Mouse (Mus musculus): ENCODE measurements at regions not wholly inside any gene's neighbourhood (a gene's known extent, or its start where the extent isn't known, plus 50 kb on each side); places are given as distances from the start of the nearest gene placed in this dataset.

DNA sequence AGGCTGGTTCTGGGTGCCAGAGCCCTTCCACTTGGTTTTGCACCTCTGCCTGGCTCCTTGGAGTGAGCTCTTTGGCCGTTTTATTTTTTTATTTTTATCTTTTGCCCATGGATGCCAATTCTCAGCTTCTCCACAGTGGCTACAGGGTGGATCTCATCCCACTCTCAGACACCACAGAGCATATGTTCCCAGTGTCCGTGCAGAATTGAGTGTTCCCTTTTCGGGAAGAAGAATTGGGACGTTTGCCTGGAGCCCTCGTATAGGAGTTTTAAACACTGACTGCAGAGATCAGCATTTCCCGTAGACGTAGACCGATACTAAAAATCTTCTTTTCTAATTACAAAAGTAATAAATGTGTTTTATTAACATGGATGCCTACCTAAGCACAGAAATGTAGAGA lies 53.1 kb upstream of the Exoc6 start:
- ATAC-seq (ENCODE audit: extremely low read depth, insufficient number of reproducible peaks, low FRiP score, poor library complexity, severe bottlenecking) (no peak), DNase-seq (ENCODE audit: low spot score) (no peak)
- Histone ChIP-seq H3K36me3 (replicated peaks) (no peaks in the 10 kb centered on the region), H3K4me3 (ENCODE audit: low read depth, low read length) (no peak overlapping the region), H3K27me3 (ENCODE audit: insufficient read depth, low read length) (peaks cover under 1% of the 10 kb centered on the region; the same call in 1 of the 2 replicates), H3K4me1 (ENCODE audit: insufficient read depth, low read depth, low read length) (peaks cover 41% of the 10 kb centered on the region), H3K9me3 (replicated peaks) (peaks cover 3% of the 10 kb centered on the region)
- TF ChIP-seq POLR2AphosphoS5 (IDR thresholded peaks at IDR 0.05; ENCODE audit: insufficient replicate concordance, low read depth, low read length) = no peak
- no peak for TF ChIP-seq GATA2 (IDR thresholded peaks at IDR 0.05; ENCODE audit: borderline replicate concordance, low read depth, low read length)
- no peak for TF ChIP-seq CTCF (IDR thresholded peaks at IDR 0.05; ENCODE audit: low read depth, low read length)
- no peak for TF ChIP-seq TAL1 (conservative IDR thresholded peaks at IDR 0.05; ENCODE audit: low read depth, low read length)
- no peak for TF ChIP-seq GATA1 (IDR thresholded peaks at IDR 0.05; ENCODE audit: borderline replicate concordance, low read length)

DNA sequence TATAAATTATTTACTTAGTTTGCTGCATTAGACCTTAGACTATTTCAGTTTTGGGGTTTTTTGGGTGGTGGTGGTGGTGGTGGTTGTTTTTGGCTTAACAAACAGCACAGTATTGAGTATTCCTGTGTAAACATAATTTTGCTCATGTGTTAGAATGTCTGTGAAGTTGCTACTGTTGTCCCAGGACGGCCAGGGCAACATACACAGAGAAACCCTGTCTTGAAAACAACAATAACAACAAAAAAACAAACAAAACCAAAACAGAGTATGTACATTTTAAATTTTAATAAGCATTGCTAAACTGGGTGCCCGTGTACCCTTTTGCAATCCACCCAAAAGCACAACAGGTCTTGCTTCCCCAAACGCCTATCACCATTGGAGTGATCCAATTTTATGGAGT lies 51.8 kb upstream of the Exoc6 start:
- no peak for TF ChIP-seq POLR2AphosphoS5 (IDR thresholded peaks at IDR 0.05; ENCODE audit: insufficient replicate concordance, low read depth, low read length)
- TF ChIP-seq TAL1 (conservative IDR thresholded peaks at IDR 0.05; ENCODE audit: low read depth, low read length) = no peak
- no peak for TF ChIP-seq GATA2 (IDR thresholded peaks at IDR 0.05; ENCODE audit: borderline replicate concordance, low read depth, low read length)
- no peak for TF ChIP-seq GATA1 (IDR thresholded peaks at IDR 0.05; ENCODE audit: borderline replicate concordance, low read length)
- no peak for TF ChIP-seq CTCF (IDR thresholded peaks at IDR 0.05; ENCODE audit: low read depth, low read length)
- Histone ChIP-seq H3K36me3 (replicated peaks) (no peaks in the 10 kb centered on the region), H3K4me3 (ENCODE audit: low read depth, low read length) (no peak overlapping the region), H3K27me3 (ENCODE audit: insufficient read depth, low read length) (peaks cover 2% of the 10 kb centered on the region; the same call in 1 of the 2 replicates), H3K4me1 (ENCODE audit: insufficient read depth, low read depth, low read length) (peaks cover 30% of the 10 kb centered on the region), H3K9me3 (replicated peaks) (peaks cover 3% of the 10 kb centered on the region)
- DNase-seq (ENCODE audit: low spot score) (no peak), ATAC-seq (ENCODE audit: extremely low read depth, insufficient number of reproducible peaks, low FRiP score, poor library complexity, severe bottlenecking) (no peak)
